Mouse (Mus musculus) MEL-GATA-1-ER (cell line): ENCODE data around the gene Nlrp4e.
"Not testable (repeated sequence)": the region's sequence is repeated elsewhere in the genome, so short reads cannot be mapped to it uniquely, and the experiment has no call there.

Experiments used
- DNase-seq: peaks from one replicate; pipeline ENCODE4 v3.0.0-alpha.2; 2012; ENCODE audit warnings: low read depth; ENCODE audit errors: extremely low read depth

Nlrp4e gene

GRCm38 (mm10) chr7:23300892-23301291 lies at the start of gene Nlrp4e:
Gene Nlrp4e (plus strand): TSS chr7:23301192.
- DNase-seq: not testable (repeated sequence)

- not testable (repeated sequence) for DNase-seq
These were observed 49.4 kb upstream of the Nlrp4e start, which contains the start of gene Vmn1r166 for GRCm38 (mm10) chr7:23251582-23251981. Gene Vmn1r166 (minus strand): TSS chr7:23251682.

GRCm38 (mm10) chr7:23278800-23279199 lies 22.2 kb upstream of the Nlrp4e start, which contains the start of gene Gm6902:
Gene Gm6902 (minus strand): TSS chr7:23278900.
- DNase-seq: not testable (repeated sequence)

- not testable (repeated sequence) for DNase-seq
These were observed 57.3 kb downstream of the Nlrp4e start for GRCm38 (mm10) chr7:23358311-23358710.

- DNase-seq: no peak
These were observed 84.6 kb downstream of the Nlrp4e start, which contains the start of gene Nlrp5 for GRCm38 (mm10) chr7:23385589-23385988. Gene Nlrp5 (plus strand): TSS chr7:23385889.
